Mouse (Mus musculus) urinary bladder, adult 2 months (tissue): ENCODE results near the gene Olfr1221. TPM values are rescaled to one million over a fixed set of nuclear protein-coding genes. Genes with fewer than 3 reads are reported as not detected.
"Not testable (repeated sequence)": the region's sequence is repeated elsewhere in the genome, so short reads cannot be mapped to it uniquely, and the experiment has no call there.

Experiments used
- DNase-seq: peaks from one replicate; pipeline ENCODE4 v3.0.0; 2022; ENCODE audit warnings: low spot score
- polyA plus RNA-seq: library from polyadenylated mRNA; depleted of rRNA; stranded (reverse); fragments of >200 nt; gene quantifications from 2 replicates; pipeline ENCODE4 v1.2.3, GENCODE M21; 2012; rRNA removed

Olfr1221 gene
- polyA plus RNA-seq: not detected in 2 replicates

GRCm38 (mm10) chr2:89117183-89117582 is at the start of gene Olfr1221:
Gene Olfr1221, minus strand, starts transcription at chr2:89117283.
- DNase-seq: no peak

GRCm38 (mm10) chr2:89164711-89165110 is 47.6 kb upstream of the Olfr1221 start:
- not testable (repeated sequence) for DNase-seq

- DNase-seq: not testable (repeated sequence)
These were observed 46.9 kb upstream of the Olfr1221 start, which contains the start of gene Olfr1224-ps1 for GRCm38 (mm10) chr2:89163991-89164390. Gene Olfr1224-ps1, minus strand, starts transcription at chr2:89164091.

GRCm38 (mm10) chr2:89151460-89151859 is 34.4 kb upstream of the Olfr1221 start, which contains the start of gene Olfr1223:
Gene Olfr1223, minus strand, starts transcription at chr2:89151560.
- DNase-seq: no peak

GRCm38 (mm10) chr2:89132954-89133353 is 15.9 kb upstream of the Olfr1221 start, which contains the start of gene Olfr1222:
Gene Olfr1222, minus strand, starts transcription at chr2:89133054.
- no peak for DNase-seq

- DNase-seq: no peak
These were observed 10.3 kb downstream of the Olfr1221 start, which contains the start of gene Olfr1220 for GRCm38 (mm10) chr2:89106735-89107134. Gene Olfr1220, minus strand, starts transcription at chr2:89106835.

- no peak for DNase-seq
These were observed 11.4 kb downstream of the Olfr1221 start for GRCm38 (mm10) chr2:89105651-89106050.

GRCm38 (mm10) chr2:89093848-89094247 is 23.2 kb downstream of the Olfr1221 start:
- DNase-seq: no peak

GRCm38 (mm10) chr2:89083413-89083812 is 33.7 kb downstream of the Olfr1221 start, which contains the start of gene Olfr1219:
Gene Olfr1219, minus strand, starts transcription at chr2:89083513.
- DNase-seq: no peak

GRCm38 (mm10) chr2:89081487-89081886 is 35.6 kb downstream of the Olfr1221 start:
- no peak for DNase-seq

- no peak for DNase-seq
These were observed 56.0 kb downstream of the Olfr1221 start, which contains the start of gene Olfr1218 for GRCm38 (mm10) chr2:89061087-89061486. Gene Olfr1218, minus strand, starts transcription at chr2:89061187.

Other genes starting within 250 kb of the Olfr1221 start
- not detected in 2 replicates for gene Olfr1208, start 215.0 kb downstream of the Olfr1221 start, polyA plus RNA-seq
- not detected in 2 replicates for gene Olfr1209, start 202.1 kb downstream of the Olfr1221 start, polyA plus RNA-seq
- gene Olfr1211, start 179.2 kb downstream of the Olfr1221 start, polyA plus RNA-seq: not detected in 2 replicates
- gene Olfr1212, start 163.3 kb downstream of the Olfr1221 start, polyA plus RNA-seq: not detected in 2 replicates
- not detected in 2 replicates for gene Gm13762, start 137.0 kb downstream of the Olfr1221 start, polyA plus RNA-seq
- not detected in 2 replicates for gene Olfr1214, start 124.6 kb downstream of the Olfr1221 start, polyA plus RNA-seq
- gene Olfr1215, start 110.3 kb downstream of the Olfr1221 start, polyA plus RNA-seq: not detected in 2 replicates
- not detected in 2 replicates for gene Olfr1216, start 98.9 kb downstream of the Olfr1221 start, polyA plus RNA-seq
- gene Olfr1217, start 85.2 kb downstream of the Olfr1221 start, polyA plus RNA-seq: not detected in 2 replicates
- not detected in 2 replicates for gene Olfr1218, start 56.1 kb downstream of the Olfr1221 start, polyA plus RNA-seq
- not detected in 2 replicates for gene Olfr1219, start 33.8 kb downstream of the Olfr1221 start, polyA plus RNA-seq
- gene Olfr1220, start 10.4 kb downstream of the Olfr1221 start, polyA plus RNA-seq: not detected in 2 replicates
- gene Olfr1222, start 15.8 kb upstream of the Olfr1221 start, polyA plus RNA-seq: not detected in 2 replicates
- gene Olfr1223, start 34.3 kb upstream of the Olfr1221 start, polyA plus RNA-seq: not detected in 2 replicates
- gene Olfr1224-ps1, start 46.8 kb upstream of the Olfr1221 start, polyA plus RNA-seq: not detected in 2 replicates
- not detected in 2 replicates for gene Olfr1225, start 57.4 kb upstream of the Olfr1221 start, polyA plus RNA-seq
- gene Olfr1226, start 82.8 kb upstream of the Olfr1221 start, polyA plus RNA-seq: not detected in 2 replicates
- not detected in 2 replicates for gene Olfr1228, start 136.8 kb upstream of the Olfr1221 start, polyA plus RNA-seq
- not detected in 2 replicates for gene Olfr1229, start 170.7 kb upstream of the Olfr1221 start, polyA plus RNA-seq
- gene Olfr1230, start 180.0 kb upstream of the Olfr1221 start, polyA plus RNA-seq: not detected in 2 replicates
- gene Olfr1231, start 189.8 kb upstream of the Olfr1221 start, polyA plus RNA-seq: not detected in 2 replicates
- gene Olfr1232, start 212.4 kb upstream of the Olfr1221 start, polyA plus RNA-seq: not detected in 2 replicates
- not detected in 2 replicates for gene Olfr1233, start 225.1 kb upstream of the Olfr1221 start, polyA plus RNA-seq
- not detected in 2 replicates for gene Olfr1234, start 247.6 kb upstream of the Olfr1221 start, polyA plus RNA-seq